Mouse (Mus musculus): ENCODE data around the gene B3gnt2. TPM values are rescaled to one million over a fixed set of nuclear protein-coding genes. Genes with fewer than 3 reads are reported as not detected.

Gene B3gnt2
- polyA plus RNA-seq, 1 experiment from 2014 or later, result 7.5 TPM

GRCm38 (mm10) chr11:22892466-22892865, 31.7 kb upstream of the B3gnt2 start:
- H3K27ac ChIP-seq (ENCODE audit: low read depth), result no peak overlapping the region
- H3K4me1 ChIP-seq (ENCODE audit: insufficient read depth), result no peaks in the 10 kb centered on the region
- TF ChIP-seq CTCF (IDR thresholded peaks at IDR 0.05; ENCODE audit: low read depth), result no peak
- H3K9me3 ChIP-seq (ENCODE audit: low read depth, low read length), result no peaks in the 10 kb centered on the region
- DNase-seq, result no peak
- no peak overlapping the region for H3K4me2 ChIP-seq
- WGBS, result 65% methylated on average over 6 of the region's 6 CpGs
- H3K36me3 ChIP-seq (ENCODE audit: insufficient read depth), result no peaks in the 10 kb centered on the region
- no peak overlapping the region for H3K9ac ChIP-seq
- H3K27me3 ChIP-seq (ENCODE audit: insufficient read depth, low read length), result no peaks in the 10 kb centered on the region
- no peak for ATAC-seq (ENCODE audit: insufficient read depth)
- no peak overlapping the region for H3K4me3 ChIP-seq (ENCODE audit: low read depth, low read length)

GRCm38 (mm10) chr11:22891876-22892275, 31.1 kb upstream of the B3gnt2 start:
- Histone ChIP-seq H3K27me3 (ENCODE audit: insufficient read depth, low read length) (no peaks in the 10 kb centered on the region), H3K36me3 (ENCODE audit: insufficient read depth) (no peaks in the 10 kb centered on the region), H3K4me2 (no peak overlapping the region), H3K4me1 (ENCODE audit: insufficient read depth) (no peaks in the 10 kb centered on the region), H3K4me3 (ENCODE audit: low read depth, low read length) (no peak overlapping the region), H3K27ac (ENCODE audit: low read depth) (no peak overlapping the region), H3K9ac (no peak overlapping the region), H3K9me3 (ENCODE audit: low read depth, low read length) (no peaks in the 10 kb centered on the region)
- ATAC-seq (ENCODE audit: insufficient read depth) (no peak), DNase-seq (no peak)
- 82% methylated on average over 7 of the region's 7 CpGs for WGBS
- no peak for TF ChIP-seq CTCF (IDR thresholded peaks at IDR 0.05; ENCODE audit: low read depth)

GRCm38 (mm10) chr11:22891242-22891641, 30.5 kb upstream of the B3gnt2 start:
- no peak for ATAC-seq (ENCODE audit: insufficient read depth)
- no peaks in the 10 kb centered on the region for H3K4me1 ChIP-seq (ENCODE audit: insufficient read depth)
- no peak overlapping the region for H3K4me2 ChIP-seq
- H3K9ac ChIP-seq, result no peak overlapping the region
- no peak overlapping the region for H3K4me3 ChIP-seq (ENCODE audit: low read depth, low read length)
- H3K9me3 ChIP-seq (ENCODE audit: low read depth, low read length), result no peaks in the 10 kb centered on the region
- DNase-seq, result no peak
- 71% methylated on average over 9 of the region's 9 CpGs for WGBS
- TF ChIP-seq CTCF (IDR thresholded peaks at IDR 0.05; ENCODE audit: low read depth), result no peak
- H3K36me3 ChIP-seq (ENCODE audit: insufficient read depth), result no peaks in the 10 kb centered on the region
- H3K27ac ChIP-seq (ENCODE audit: low read depth), result no peak overlapping the region
- H3K27me3 ChIP-seq (ENCODE audit: insufficient read depth, low read length), result no peaks in the 10 kb centered on the region

- 89% methylated on average over 3 of the region's 3 CpGs for WGBS
- H3K36me3 ChIP-seq (ENCODE audit: insufficient read depth), result no peaks in the 10 kb centered on the region
- H3K4me2 ChIP-seq, result no peak overlapping the region
- H3K9ac ChIP-seq, result no peak overlapping the region
- no peaks in the 10 kb centered on the region for H3K4me1 ChIP-seq (ENCODE audit: insufficient read depth)
- ATAC-seq (ENCODE audit: insufficient read depth) (no peak), DNase-seq (no peak)
- TF ChIP-seq CTCF (IDR thresholded peaks at IDR 0.05; ENCODE audit: low read depth), result no peak
- no peaks in the 10 kb centered on the region for H3K9me3 ChIP-seq (ENCODE audit: low read depth, low read length)
- no peak overlapping the region for H3K27ac ChIP-seq (ENCODE audit: low read depth)
- H3K4me3 ChIP-seq (ENCODE audit: low read depth, low read length), result no peak overlapping the region
- H3K27me3 ChIP-seq (ENCODE audit: insufficient read depth, low read length), result no peaks in the 10 kb centered on the region
These were observed 28.5 kb upstream of the B3gnt2 start for GRCm38 (mm10) chr11:22889224-22889623.

GRCm38 (mm10) chr11:22886991-22887390, 26.2 kb upstream of the B3gnt2 start:
- no peaks in the 10 kb centered on the region for H3K27me3 ChIP-seq (ENCODE audit: insufficient read depth, low read length)
- ATAC-seq (ENCODE audit: insufficient read depth), result no peak
- no peaks in the 10 kb centered on the region for H3K36me3 ChIP-seq (ENCODE audit: insufficient read depth)
- H3K4me3 ChIP-seq (ENCODE audit: low read depth, low read length), result no peak overlapping the region
- no peak overlapping the region for H3K27ac ChIP-seq (ENCODE audit: low read depth)
- H3K9me3 ChIP-seq (ENCODE audit: low read depth, low read length), result no peaks in the 10 kb centered on the region
- TF ChIP-seq CTCF (IDR thresholded peaks at IDR 0.05; ENCODE audit: low read depth), result no peak
- no peak overlapping the region for H3K9ac ChIP-seq
- H3K4me2 ChIP-seq, result no peak overlapping the region
- 78% methylated on average over 4 of the region's 4 CpGs for WGBS
- no peak for DNase-seq
- no peaks in the 10 kb centered on the region for H3K4me1 ChIP-seq (ENCODE audit: insufficient read depth)

GRCm38 (mm10) chr11:22885350-22885749, 24.6 kb upstream of the B3gnt2 start:
- no peaks in the 10 kb centered on the region for H3K27me3 ChIP-seq (ENCODE audit: insufficient read depth, low read length)
- no peak overlapping the region for H3K27ac ChIP-seq (ENCODE audit: low read depth)
- no peaks in the 10 kb centered on the region for H3K4me1 ChIP-seq (ENCODE audit: insufficient read depth)
- no peak overlapping the region for H3K4me2 ChIP-seq
- H3K4me3 ChIP-seq (ENCODE audit: low read depth, low read length), result no peak overlapping the region
- 87% methylated on average over 1 of the region's 1 CpGs for WGBS
- H3K9me3 ChIP-seq (ENCODE audit: low read depth, low read length), result no peaks in the 10 kb centered on the region
- no peaks in the 10 kb centered on the region for H3K36me3 ChIP-seq (ENCODE audit: insufficient read depth)
- no peak overlapping the region for H3K9ac ChIP-seq
- ATAC-seq (ENCODE audit: insufficient read depth) (no peak), DNase-seq (no peak)
- TF ChIP-seq CTCF (IDR thresholded peaks at IDR 0.05; ENCODE audit: low read depth), result no peak

- WGBS, result 82% methylated on average over 2 of the region's 2 CpGs
- Histone ChIP-seq H3K9ac (no peak overlapping the region), H3K4me2 (no peak overlapping the region), H3K4me1 (ENCODE audit: insufficient read depth) (no peaks in the 10 kb centered on the region), H3K27ac (ENCODE audit: low read depth) (no peak overlapping the region), H3K4me3 (ENCODE audit: low read depth, low read length) (no peak overlapping the region), H3K36me3 (ENCODE audit: insufficient read depth) (no peaks in the 10 kb centered on the region), H3K27me3 (ENCODE audit: insufficient read depth, low read length) (no peaks in the 10 kb centered on the region), H3K9me3 (ENCODE audit: low read depth, low read length) (no peaks in the 10 kb centered on the region)
- no peak for ATAC-seq (ENCODE audit: insufficient read depth)
- DNase-seq, result no peak
- TF ChIP-seq CTCF (IDR thresholded peaks at IDR 0.05; ENCODE audit: low read depth), result no peak
These were observed 22.9 kb upstream of the B3gnt2 start for GRCm38 (mm10) chr11:22883676-22884075.

GRCm38 (mm10) chr11:22882926-22883325, 22.2 kb upstream of the B3gnt2 start:
- no peaks in the 10 kb centered on the region for H3K36me3 ChIP-seq (ENCODE audit: insufficient read depth)
- H3K27ac ChIP-seq (ENCODE audit: low read depth), result no peak overlapping the region
- H3K4me1 ChIP-seq (ENCODE audit: insufficient read depth), result no peaks in the 10 kb centered on the region
- no peak overlapping the region for H3K4me2 ChIP-seq
- H3K9me3 ChIP-seq (ENCODE audit: low read depth, low read length), result no peaks in the 10 kb centered on the region
- ATAC-seq (ENCODE audit: insufficient read depth) (no peak), DNase-seq (no peak)
- no peak overlapping the region for H3K9ac ChIP-seq
- no peaks in the 10 kb centered on the region for H3K27me3 ChIP-seq (ENCODE audit: insufficient read depth, low read length)
- TF ChIP-seq CTCF (IDR thresholded peaks at IDR 0.05; ENCODE audit: low read depth), result no peak
- no peak overlapping the region for H3K4me3 ChIP-seq (ENCODE audit: low read depth, low read length)

All from lung, embryonic 14.5 days (tissue).